Mouse (Mus musculus): ENCODE measurements around the gene Slc6a19.

- TF ChIP-seq CTCF (IDR thresholded peaks at IDR 0.05; ENCODE audit: low read depth, low read length) (no peak), POLR2A (IDR thresholded peaks at IDR 0.05; ENCODE audit: borderline replicate concordance, low read depth, low read length) (no peak)
Measured at GRCm38 (mm10) chr13:73641296-73641695, 63.4 kb downstream of the Slc6a19 start.

All from bone marrow macrophage, adult 2 months (primary cell).